In genomic region chr10:44733641-44734040, GRCm38 (mm10) we compare ENCODE assay signal across 23 mouse cellular contexts.
"Had no signal": no experiment of that assay in that cellular context is flagged by ENCODE, and none has a peak within 500 bp of the region (broad histone marks: within the 10 kb centered on the region; RNA-seq: fewer than 3 reads in every experiment).

No protein-coding gene starts in this region.

- H3K4me1 ChIP-seq: hindbrain, embryonic 10.5 days; hindbrain, embryonic 12.5 days; intestine, embryonic 15.5 days; limb, embryonic 10.5 days; limb, embryonic 12.5 days had no signal

- H3K27ac ChIP-seq: gastrocnemius, adult 2 months; heart, adult 2 months; hindbrain, embryonic 10.5 days; hindbrain, embryonic 12.5 days; hindbrain, embryonic 14.5 days; intestine, embryonic 15.5 days; layer of hippocampus, adult 2 months; left cerebral cortex, adult 2 months; limb, embryonic 10.5 days; limb, embryonic 12.5 days had no signal

- H3K27me3 ChIP-seq: hindbrain, embryonic 12.5 days; intestine, embryonic 15.5 days; limb, embryonic 12.5 days had no signal

- H3K9me3 ChIP-seq: hindbrain, embryonic 10.5 days; hindbrain, embryonic 12.5 days; intestine, embryonic 15.5 days; limb, embryonic 10.5 days; limb, embryonic 12.5 days had no signal

- H3K9ac ChIP-seq: hindbrain, embryonic 12.5 days; hindbrain, embryonic 14.5 days; intestine, embryonic 15.5 days; limb, embryonic 12.5 days had no signal

- DNase-seq: gastrocnemius, adult 2 months; gastrocnemius, postnatal 10 days; gastrocnemius, postnatal 25 days; heart, adult 2 months; heart, postnatal 4 days; kidney, adult 18-20 months; kidney, adult 8-10 months; kidney, postnatal 10 days; kidney, postnatal 25 days; kidney, postnatal 4 days; liver had no signal

- H3K4me3 ChIP-seq: gastrocnemius, adult 2 months; heart, adult 2 months; hindbrain, embryonic 10.5 days; hindbrain, embryonic 12.5 days; intestine, embryonic 15.5 days; layer of hippocampus, adult 2 months; left cerebral cortex, adult 2 months; limb, embryonic 10.5 days; limb, embryonic 12.5 days had no signal

- ATAC-seq: hindbrain, embryonic 16.5 days; inflammation-experienced regulatory T-cells, adult 6 months; intestine, embryonic 15.5 days; intestine, postnatal 0 days had no signal

- H3K4me2 ChIP-seq: heart, embryonic 11.5 days; hindbrain, embryonic 12.5 days; hindbrain, embryonic 14.5 days; intestine, embryonic 15.5 days; limb, embryonic 12.5 days had no signal

- H3K36me3 ChIP-seq: hindbrain, embryonic 10.5 days; hindbrain, embryonic 12.5 days; intestine, embryonic 15.5 days; limb, embryonic 10.5 days; limb, embryonic 12.5 days had no signal
